Mouse (Mus musculus): ENCODE results near the gene Zfp770.

- TF ChIP-seq GATA1 (IDR thresholded peaks at IDR 0.05; ENCODE audit: low read length) (no peak), TAL1 (IDR thresholded peaks at IDR 0.05; ENCODE audit: low read length) (no peak)
Observed at GRCm38 (mm10) chr2:114167837-114168236, 33.4 kb downstream of the Zfp770 start.

All from erythroblast, embryonic 14.5 days (primary cell).